Mouse (Mus musculus) G1E (cell line): ENCODE measurements around the gene Cyp2t4. TPM values are rescaled to one million over a fixed set of nuclear protein-coding genes. Genes with fewer than 3 reads are reported as not detected.

ENCODE experiments used
- ATAC-seq: 2 replicates; pipeline ENCODE4 v1.8.0; 2016; ENCODE audit warnings: mild to moderate bottlenecking; ENCODE audit not compliant: insufficient number of reproducible peaks, poor library complexity, low FRiP score, severe bottlenecking; ENCODE audit errors: extremely low read depth
- DNase-seq: peaks from one replicate; pipeline ENCODE4 v3.0.0; 2012; ENCODE audit warnings: low spot score
- H3K27me3 ChIP-seq: 2 replicates; pipeline ENCODE4 v1.6.1; 2012; ENCODE audit warnings: mild to moderate bottlenecking, low read length, inconsistent platforms; ENCODE audit not compliant: insufficient read depth
- H3K36me3 ChIP-seq: replicated peaks from 2 replicates; pipeline ENCODE3; 2012; ENCODE audit warnings: mild to moderate bottlenecking, inconsistent platforms
- H3K4me1 ChIP-seq: 2 replicates; pipeline ENCODE4 v1.6.1; 2012; ENCODE audit warnings: low read depth, low read length, inconsistent platforms, mixed read lengths; ENCODE audit not compliant: insufficient read depth
- H3K4me3 ChIP-seq: 2 replicates; pipeline ENCODE4 v1.5.1; 2012; ENCODE audit warnings: low read depth, mild to moderate bottlenecking, inconsistent platforms, low read length, moderate library complexity, mixed read lengths
- H3K9me3 ChIP-seq: replicated peaks from 2 replicates; pipeline ENCODE4 v1.6.1; 2012; ENCODE audit warnings: inconsistent platforms
- CTCF ChIP-seq: IDR thresholded peaks from 2 replicates; pipeline ENCODE4 v1.5.1; 2012; ENCODE audit warnings: low read depth, low read length, inconsistent platforms, mixed read lengths
- GATA1 ChIP-seq: IDR thresholded peaks from 2 replicates; pipeline ENCODE4 v1.6.1; 2012; ENCODE audit warnings: borderline replicate concordance, low read length, inconsistent platforms, mixed read lengths
- GATA2 ChIP-seq: IDR thresholded peaks from 2 replicates; pipeline ENCODE4 v1.6.1; 2012; ENCODE audit warnings: low read depth, low read length, inconsistent platforms, borderline replicate concordance
- POLR2AphosphoS5 ChIP-seq: IDR thresholded peaks from 2 replicates; pipeline ENCODE4 v1.6.1; 2012; ENCODE audit warnings: low read depth, low read length, inconsistent platforms; ENCODE audit not compliant: insufficient replicate concordance
- TAL1 ChIP-seq: conservative IDR thresholded peaks from 2 replicates; pipeline ENCODE4 v1.6.1; 2012; ENCODE audit warnings: low read depth, low read length, inconsistent platforms, mixed read lengths
- polyA plus RNA-seq: library from polyadenylated mRNA; stranded (reverse); fragments of >175 nt; gene quantifications from 2 replicates; pipeline ENCODE4 v1.2.3, GENCODE M21; 2012
- total RNA-seq, 2 experiments: library from RNA; stranded (forward) in 1 of 2; stranded (reverse) in 1 of 2; fragments of 200-1000 nt in 1 of 2; fragments of >200 nt in 1 of 2; fragmentation: Nextera tagmentation in 1 of 2; gene quantifications; 2 replicates each; pipeline ENCODE4 v1.2.3; 2014 to 2017

The Cyp2t4 gene
- total and polyA plus RNA-seq, 3 experiments, result not detected

- no peaks in the 10 kb centered on the region for H3K27me3 ChIP-seq
- H3K36me3 ChIP-seq, result peaks cover 98% of the 10 kb centered on the region
- no peak overlapping the region; the same call in 1 of the 2 replicates for H3K4me3 ChIP-seq
- DNase-seq, result no peak
- H3K9me3 ChIP-seq, result no peaks in the 10 kb centered on the region
- ATAC-seq, result no peak
- peaks cover 54% of the 10 kb centered on the region for H3K4me1 ChIP-seq
- peak; percentile 4; the same call in 1 of the 2 replicates for TF ChIP-seq CTCF
- no peak for TF ChIP-seq GATA1
- no peak for TF ChIP-seq GATA2
- no peak for TF ChIP-seq TAL1
Measured at GRCm38 (mm10) chr7:27189271-27189931, 35.9 kb downstream of the Cyp2t4 start.

GRCm38 (mm10) chr7:27192434-27192833, 38.9 kb downstream of the Cyp2t4 start:
- H3K4me3 ChIP-seq, result no peak overlapping the region
- H3K9me3 ChIP-seq, result no peaks in the 10 kb centered on the region
- H3K36me3 ChIP-seq, result peaks cover 79% of the 10 kb centered on the region
- TF ChIP-seq GATA2 (no peak), CTCF (no peak), GATA1 (no peak), TAL1 (no peak), POLR2AphosphoS5 (no peak)
- H3K27me3 ChIP-seq, result no peaks in the 10 kb centered on the region
- DNase-seq (no peak), ATAC-seq (no peak)
- peaks cover 57% of the 10 kb centered on the region for H3K4me1 ChIP-seq

GRCm38 (mm10) chr7:27193731-27194130, 40.2 kb downstream of the Cyp2t4 start:
- TF ChIP-seq POLR2AphosphoS5 (no peak), TAL1 (no peak), GATA2 (no peak), GATA1 (no peak), CTCF (no peak)
- H3K9me3 ChIP-seq, result no peaks in the 10 kb centered on the region
- ATAC-seq (no peak), DNase-seq (no peak)
- H3K4me1 ChIP-seq, result peaks cover 57% of the 10 kb centered on the region
- peak overlapping the region; percentile 14; the same call in 1 of the 2 replicates for H3K4me3 ChIP-seq
- peaks cover 78% of the 10 kb centered on the region for H3K36me3 ChIP-seq
- H3K27me3 ChIP-seq, result no peaks in the 10 kb centered on the region

GRCm38 (mm10) chr7:27195681-27196611, 42.4 kb downstream of the Cyp2t4 start, which contains the start of the genes BC024978 and Snrpa:
BC024978 (plus strand) TSS chr7:27195781.
Snrpa (minus strand) TSS chr7:27196271.
- ATAC-seq, result peak; percentile 94
- peak; percentile 99 for DNase-seq
- TF ChIP-seq CTCF (no peak), GATA1 (no peak), POLR2AphosphoS5 (no peak), TAL1 (no peak), GATA2 (no peak)
- H3K36me3 ChIP-seq, result peaks cover 75% of the 10 kb centered on the region
- H3K4me3 ChIP-seq, result peak within 1 kb of the TSS; percentile 90
- peaks cover 50% of the 10 kb centered on the region for H3K4me1 ChIP-seq
- H3K9me3 ChIP-seq, result no peaks in the 10 kb centered on the region
- no peaks in the 10 kb centered on the region for H3K27me3 ChIP-seq

GRCm38 (mm10) chr7:27197136-27197535, 43.6 kb downstream of the Cyp2t4 start:
- DNase-seq, result no peak
- peaks cover 43% of the 10 kb centered on the region for H3K4me1 ChIP-seq
- peak overlapping the region; percentile 31; the same call in 1 of the 2 replicates for H3K4me3 ChIP-seq
- no peak for ATAC-seq
- peaks cover 72% of the 10 kb centered on the region for H3K36me3 ChIP-seq
- no peaks in the 10 kb centered on the region for H3K27me3 ChIP-seq
- TF ChIP-seq CTCF (no peak), GATA2 (no peak), TAL1 (no peak), GATA1 (no peak), POLR2AphosphoS5 (no peak)
- H3K9me3 ChIP-seq, result no peaks in the 10 kb centered on the region

GRCm38 (mm10) chr7:27197634-27198033, 44.1 kb downstream of the Cyp2t4 start:
- peaks cover 72% of the 10 kb centered on the region for H3K36me3 ChIP-seq
- no peak overlapping the region for H3K4me3 ChIP-seq
- no peaks in the 10 kb centered on the region for H3K27me3 ChIP-seq
- TF ChIP-seq TAL1 (no peak), POLR2AphosphoS5 (no peak), GATA1 (no peak), GATA2 (no peak), CTCF (no peak)
- H3K9me3 ChIP-seq, result no peaks in the 10 kb centered on the region
- peaks cover 38% of the 10 kb centered on the region for H3K4me1 ChIP-seq
- DNase-seq (no peak), ATAC-seq (no peak)
